ENCODE assay signal across 8 mouse cellular contexts in genomic region chr7:3262789-3263188, GRCm38 (mm10). TPM values are rescaled to one million over a fixed set of nuclear protein-coding genes. Genes with fewer than 3 reads are reported as not detected.
DNase-seq lines count a peak whose midpoint lies in the region; ATAC-seq and TF ChIP-seq lines count a peak whose summit lies in the region.

No protein-coding gene starts in this region.

- no peak for ATAC-seq in heart, postnatal 0 days (ENCODE audit: insufficient read depth, low read depth)
- no peak for ATAC-seq in erythroid progenitor cell, adult 5-6 weeks (replicated peaks; ENCODE audit: low FRiP score, poor library complexity, severe bottlenecking)

- no peak overlapping the region for H3K27ac ChIP-seq in heart, postnatal 0 days (ENCODE audit: low read depth)
- no peak overlapping the region for H3K27ac ChIP-seq in heart, embryonic 10.5 days

- no peaks in the 10 kb centered on the region for H3K27me3 ChIP-seq in heart, postnatal 0 days (ENCODE audit: control insufficient read depth, insufficient read depth, low read length)
- H3K27me3 ChIP-seq in heart, embryonic 10.5 days (ENCODE audit: insufficient read depth, poor library complexity, severe bottlenecking): 0 out of 2 replicates have a peak, but pooled peaks cover 8% of the 10 kb centered on the region

- H3K4me2 ChIP-seq in heart, postnatal 0 days (ENCODE audit: low read depth, low read length): no peak overlapping the region

- no peak overlapping the region for H3K9ac ChIP-seq in heart, postnatal 0 days (replicated peaks; ENCODE audit: low read depth, low read length)

- H3K36me3 ChIP-seq in heart, postnatal 0 days (replicated peaks; ENCODE audit: control insufficient read depth, insufficient read depth, low read length): no peaks in the 10 kb centered on the region
- no peaks in the 10 kb centered on the region for H3K36me3 ChIP-seq in heart, embryonic 10.5 days

- no peaks in the 10 kb centered on the region for H3K9me3 ChIP-seq in heart, postnatal 0 days (replicated peaks; ENCODE audit: control insufficient read depth, low read length)
- no peaks in the 10 kb centered on the region for H3K9me3 ChIP-seq in heart, embryonic 10.5 days

- no peaks in the 10 kb centered on the region; the same call in 1 of the 2 replicates for H3K4me1 ChIP-seq in heart, postnatal 0 days (ENCODE audit: control insufficient read depth, insufficient read depth)
- H3K4me1 ChIP-seq in heart, embryonic 10.5 days: peaks cover 11% of the 10 kb centered on the region; the same call in 1 of the 2 replicates

- no peak overlapping the region for H3K4me3 ChIP-seq in heart, postnatal 0 days (ENCODE audit: low read depth, low read length)
- no peak overlapping the region for H3K4me3 ChIP-seq in heart, embryonic 10.5 days

- no peak for DNase-seq in heart, postnatal 0 days (ENCODE audit: low spot score)
- no peak for DNase-seq in heart, embryonic 10.5 days (ENCODE audit: low spot score)
- DNase-seq in B cell, adult 2 months: peak; percentile 60 to 61
- peak; percentile 39 for DNase-seq in MEL-GATA-1-ER (ENCODE audit: extremely low read depth, low read depth)
- peak; percentile 47 for DNase-seq in embryo, embryonic 11 days
- DNase-seq in mesoderm, embryonic 11.5 days (ENCODE audit: low read depth, low spot score): peak; percentile 33
- DNase-seq in frontal cortex, postnatal 10 days (ENCODE audit: low spot score in 2 of 2): no peak

- TF ChIP-seq EP300 in heart, postnatal 0 days (IDR thresholded peaks at IDR 0.05; ENCODE audit: low read depth): no peak

- WGBS in heart, postnatal 0 days: 31% methylated on average over 2 of the region's 2 CpGs
- WGBS in heart, embryonic 10.5 days: 34% methylated on average over 2 of the region's 2 CpGs

- peak; percentile 44 for TF ChIP-seq CTCF in heart, postnatal 0 days (IDR thresholded peaks at IDR 0.05; ENCODE audit: low read depth)

RNA-seq across cellular contexts. Expression of gene Nlrp12, which starts 13.2 kb away (rescaled TPM):
- total RNA-seq in heart, postnatal 0 days (2014; rRNA removed; ENCODE audit: low replicate concordance): under 0.01 TPM in 1 of 2 replicates, not detected in the other
- polyA plus RNA-seq in heart, postnatal 0 days (2015; fragmentation: Nextera tagmentation; extraction: Ambion mirVana): 0.01 TPM in 2 replicates
- 0.06 TPM in 1 of 2 replicates, not detected in the other for polyA plus RNA-seq in heart, embryonic 10.5 days (2016; fragmentation: Nextera tagmentation; extraction: Ambion mirVana)
- 0.72 TPM in 1 of 2 replicates, not detected in the other for total RNA-seq in erythroid progenitor cell, adult 5-6 weeks (2015; ENCODE audit: low replicate concordance)
- total RNA-seq in erythroid progenitor cell, adult 5-6 weeks (2017; ENCODE audit: low replicate concordance): 1.0 TPM in 1 of 2 replicates, not detected in the other

RNA-seq across cellular contexts. Expression of gene Myadm, which starts 26.1 kb away (rescaled TPM):
- 223 and 238 TPM in 2 replicates for total RNA-seq in heart, postnatal 0 days (2014; rRNA removed; ENCODE audit: low replicate concordance)
- 119 and 123 TPM in 2 replicates for polyA plus RNA-seq in heart, postnatal 0 days (2015; fragmentation: Nextera tagmentation; extraction: Ambion mirVana)
- 127 and 180 TPM in 2 replicates for polyA plus RNA-seq in heart, embryonic 10.5 days (2016; fragmentation: Nextera tagmentation; extraction: Ambion mirVana)
- total RNA-seq in erythroid progenitor cell, adult 5-6 weeks (2015; ENCODE audit: low replicate concordance): 12.6 and 13.0 TPM in 2 replicates
- 5.3 and 6.4 TPM in 2 replicates for total RNA-seq in erythroid progenitor cell, adult 5-6 weeks (2017; ENCODE audit: low replicate concordance)

RNA-seq across cellular contexts. Expression of gene Prkcg, which starts 26.2 kb away (rescaled TPM):
- 1.8 and 4.2 TPM in 2 replicates for total RNA-seq in heart, postnatal 0 days (2014; rRNA removed; ENCODE audit: low replicate concordance)
- polyA plus RNA-seq in heart, postnatal 0 days (2015; fragmentation: Nextera tagmentation; extraction: Ambion mirVana): 0.30 and 0.40 TPM in 2 replicates
- polyA plus RNA-seq in heart, embryonic 10.5 days (2016; fragmentation: Nextera tagmentation; extraction: Ambion mirVana): 0.16 and 0.35 TPM in 2 replicates
- total RNA-seq in erythroid progenitor cell, adult 5-6 weeks (2015; ENCODE audit: low replicate concordance): 0.84 and 6.8 TPM in 2 replicates
- total RNA-seq in erythroid progenitor cell, adult 5-6 weeks (2017; ENCODE audit: low replicate concordance): not detected in 2 replicates

Comparison
In these comparisons a context has a peak if more than half of its experiments do, and no peak if none do; other contexts are left out.
1. DNase-seq: peak in B cell, adult 2 months (2 of 2), MEL-GATA-1-ER (single experiment), embryo, embryonic 11 days (single experiment) and mesoderm, embryonic 11.5 days (single experiment); none in heart, postnatal 0 days (single experiment), heart, embryonic 10.5 days (single experiment) and frontal cortex, postnatal 10 days (0 of 2).
2. RNA of gene Myadm, which starts 26.1 kb away (total RNA-seq): 223 to 238 TPM in heart, postnatal 0 days; 5.3 to 13.0 TPM in erythroid progenitor cell, adult 5-6 weeks; every median in the first group is over 10 times any median in the second.